Comparison of ENCODE assay signal across 8 mouse cellular contexts in the genomic region with DNA sequence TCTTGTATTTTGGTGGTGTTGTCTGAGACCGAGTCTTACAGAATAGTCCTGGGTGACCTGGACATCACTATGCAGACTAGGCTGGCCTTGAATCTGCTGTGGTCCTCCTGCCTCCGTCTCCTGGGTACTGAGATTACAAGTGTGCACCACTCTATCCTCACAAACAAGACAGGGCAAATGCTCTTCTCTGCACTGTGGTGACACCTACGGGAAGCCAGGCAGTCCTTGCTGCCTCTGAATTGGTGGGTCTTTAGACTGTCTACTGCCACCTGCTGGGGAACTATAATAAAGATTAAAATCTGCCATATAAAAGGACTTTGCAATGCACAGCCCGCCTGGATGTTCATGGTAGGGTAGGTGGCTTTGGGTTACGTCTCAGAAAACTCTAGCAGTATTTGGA. TPM values are rescaled to one million over a fixed set of nuclear protein-coding genes. Genes with fewer than 3 reads are reported as not detected.
A peak's percentile ranks its signal among the peaks of the same experiment; 100 is the strongest.
DNase-seq lines count a peak whose midpoint lies in the region; ATAC-seq and TF ChIP-seq lines count a peak whose summit lies in the region.

No protein-coding gene starts in this region.

- peak; percentile 73 for ATAC-seq in heart, postnatal 0 days (ENCODE audit: insufficient read depth, low read depth)
- ATAC-seq in liver, postnatal 0 days, result peak; percentile 70
- peak; percentile 54 for ATAC-seq in neural tube, embryonic 13.5 days (ENCODE audit: low read depth)

- DNase-seq in CD4-positive, CD25-positive, alpha-beta regulatory T cell, adult 2 months (ENCODE audit: low read depth, low spot score), result peak; percentile 89
- DNase-seq in T-cell, adult 2 months (ENCODE audit: low spot score), result peak; percentile 58
- DNase-seq in cerebellum, postnatal 25 days, result peak; percentile 42 to 72
- peak; percentile 91 for DNase-seq in heart, postnatal 0 days (ENCODE audit: low spot score)
- peak; percentile 71 to 72 for DNase-seq in kidney, postnatal 25 days
- peak; percentile 59 for DNase-seq in liver, postnatal 0 days
- peak; percentile 87 for DNase-seq in thymus, postnatal 0 days (ENCODE audit: low spot score)

- no peaks in the 10 kb centered on the region for H3K27me3 ChIP-seq in heart, postnatal 0 days (ENCODE audit: control insufficient read depth, insufficient read depth, low read length)
- no peaks in the 10 kb centered on the region for H3K27me3 ChIP-seq in liver, postnatal 0 days (ENCODE audit: insufficient read depth, low read length)
- H3K27me3 ChIP-seq in neural tube, embryonic 13.5 days, result no peaks in the 10 kb centered on the region

- H3K36me3 ChIP-seq in heart, postnatal 0 days (replicated peaks; ENCODE audit: control insufficient read depth, insufficient read depth, low read length), result 0 out of 2 replicates have a peak, but pooled peaks cover 3% of the 10 kb centered on the region
- no peaks in the 10 kb centered on the region; the same call in 1 of the 2 replicates for H3K36me3 ChIP-seq in liver, postnatal 0 days (replicated peaks; ENCODE audit: insufficient read depth, low read length)
- peaks cover 9% of the 10 kb centered on the region; the same call in 1 of the 2 replicates for H3K36me3 ChIP-seq in neural tube, embryonic 13.5 days

- H3K4me3 ChIP-seq in heart, postnatal 0 days (ENCODE audit: low read depth, low read length), result no peak overlapping the region
- no peak overlapping the region for H3K4me3 ChIP-seq in liver, postnatal 0 days (ENCODE audit: low read depth, low read length)
- no peak overlapping the region for H3K4me3 ChIP-seq in neural tube, embryonic 13.5 days

- no peaks in the 10 kb centered on the region for H3K4me1 ChIP-seq in heart, postnatal 0 days (ENCODE audit: control insufficient read depth, insufficient read depth)
- peaks cover 7% of the 10 kb centered on the region; the same call in 1 of the 2 replicates for H3K4me1 ChIP-seq in liver, postnatal 0 days (ENCODE audit: insufficient read depth)
- peaks cover 17% of the 10 kb centered on the region for H3K4me1 ChIP-seq in neural tube, embryonic 13.5 days (replicated peaks)

- WGBS in heart, postnatal 0 days, result 27% methylated on average over 5 of the region's 5 CpGs
- 25% methylated on average over 5 of the region's 5 CpGs for WGBS in liver, postnatal 0 days (ENCODE audit: insufficient replicate concordance)
- WGBS in neural tube, embryonic 13.5 days, result 39% methylated on average over 5 of the region's 5 CpGs

- no peak overlapping the region for H3K27ac ChIP-seq in heart, postnatal 0 days (ENCODE audit: low read depth)
- no peak overlapping the region for H3K27ac ChIP-seq in liver, postnatal 0 days (ENCODE audit: low read depth)
- H3K27ac ChIP-seq in neural tube, embryonic 13.5 days (replicated peaks), result 0 out of 2 replicates have a peak overlapping the region, but pooled peaks have one; percentile 42

- TF ChIP-seq CTCF in heart, postnatal 0 days (IDR thresholded peaks at IDR 0.05; ENCODE audit: low read depth), result peak; percentile 89
- peak; percentile 88 for TF ChIP-seq CTCF in liver, postnatal 0 days (IDR thresholded peaks at IDR 0.05; ENCODE audit: low read depth)

- no peak overlapping the region for H3K9ac ChIP-seq in heart, postnatal 0 days (replicated peaks; ENCODE audit: low read depth, low read length)
- no peak overlapping the region for H3K9ac ChIP-seq in liver, postnatal 0 days (replicated peaks)
- no peak overlapping the region for H3K9ac ChIP-seq in neural tube, embryonic 13.5 days

- no peaks in the 10 kb centered on the region for H3K9me3 ChIP-seq in heart, postnatal 0 days (replicated peaks; ENCODE audit: control insufficient read depth, low read length)
- H3K9me3 ChIP-seq in liver, postnatal 0 days (ENCODE audit: low read length), result no peaks in the 10 kb centered on the region; the same call in 1 of the 2 replicates
- H3K9me3 ChIP-seq in neural tube, embryonic 13.5 days, result no peaks in the 10 kb centered on the region

- H3K4me2 ChIP-seq in heart, postnatal 0 days (ENCODE audit: low read depth, low read length), result no peak overlapping the region
- H3K4me2 ChIP-seq in liver, postnatal 0 days (ENCODE audit: low read depth, low read length), result no peak overlapping the region
- no peak overlapping the region for H3K4me2 ChIP-seq in neural tube, embryonic 13.5 days

- no peak for TF ChIP-seq EP300 in heart, postnatal 0 days (IDR thresholded peaks at IDR 0.05; ENCODE audit: low read depth)
- TF ChIP-seq EP300 in liver, postnatal 0 days (IDR thresholded peaks at IDR 0.05; ENCODE audit: low read depth), result no peak

RNA-seq across cellular contexts. Expression of a gene that starts 32.8 kb away (rescaled TPM):
- 8.8 and 9.2 TPM in 2 replicates for total RNA-seq in heart, postnatal 0 days (2014; rRNA removed; ENCODE audit: low replicate concordance)
- 4.9 and 5.0 TPM in 2 replicates for polyA plus RNA-seq in heart, postnatal 0 days (2015; fragmentation: Nextera tagmentation; extraction: Ambion mirVana)
- polyA plus RNA-seq in liver, postnatal 0 days (2015; fragmentation: Nextera tagmentation; extraction: Ambion mirVana), result 5.9 and 7.3 TPM in 2 replicates
- 1.1 and 2.1 TPM in 2 replicates for polyA plus RNA-seq in neural tube, embryonic 13.5 days (2015; fragmentation: Nextera tagmentation; extraction: Ambion mirVana)
- 7.8 and 8.4 TPM in 2 replicates for polyA plus RNA-seq in thymus, postnatal 0 days (2015; fragmentation: Nextera tagmentation; extraction: Ambion mirVana)
